Mouse (Mus musculus) lung, postnatal 4 days (tissue): ENCODE measurements around the gene Rad51d.
"Not testable (repeated sequence)": the region's sequence is repeated elsewhere in the genome, so short reads cannot be mapped to it uniquely, and the experiment has no call there.

Experiments used
- DNase-seq, 2 experiments: peaks; one replicate each; pipeline ENCODE4 v3.0.0; 2021

Gene Rad51d

DNA sequence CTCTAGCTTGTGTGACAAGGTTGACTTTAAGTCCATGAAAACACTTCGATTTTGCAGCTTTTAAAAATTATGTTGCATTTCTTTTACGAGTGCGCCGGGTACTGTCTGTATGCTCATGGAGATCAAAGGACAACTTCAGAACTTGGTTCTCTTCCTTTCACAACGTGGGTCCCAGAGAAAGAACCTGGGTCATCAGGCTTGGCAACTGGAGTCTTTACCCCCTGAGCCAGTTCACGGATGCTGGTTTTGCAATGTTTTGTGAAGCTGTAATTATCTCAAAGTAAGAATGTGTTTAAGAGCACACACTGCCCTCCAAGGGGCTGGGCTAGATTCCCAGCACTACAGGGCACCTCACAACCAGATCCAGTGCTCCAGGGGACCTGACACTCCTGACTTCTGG, 36.3 kb downstream of the Rad51d start:
- no peak for DNase-seq

- no peak for DNase-seq
Measured at GRCm38 (mm10) chr11:82852958-82853357, 37.5 kb downstream of the Rad51d start.

DNA sequence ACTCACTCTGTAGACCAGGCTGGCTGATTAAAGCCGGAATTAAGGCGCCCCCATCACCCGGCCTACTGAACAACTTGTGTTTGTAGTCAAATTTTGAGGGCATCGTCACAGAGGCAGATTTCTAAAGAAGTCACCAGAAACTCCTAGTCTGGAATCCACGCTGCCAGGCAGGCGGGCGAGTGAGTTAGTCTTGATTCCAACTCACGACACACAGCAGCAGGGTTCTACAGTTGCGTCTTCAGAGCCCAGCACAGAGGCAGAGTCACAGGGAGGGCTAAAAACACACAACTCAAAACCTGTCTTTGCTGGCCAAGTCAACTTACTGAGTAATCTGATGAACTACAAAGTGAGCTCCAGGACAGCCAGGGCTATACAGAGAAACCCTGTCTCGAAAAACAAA, 37.9 kb downstream of the Rad51d start:
- no peak for DNase-seq

DNA sequence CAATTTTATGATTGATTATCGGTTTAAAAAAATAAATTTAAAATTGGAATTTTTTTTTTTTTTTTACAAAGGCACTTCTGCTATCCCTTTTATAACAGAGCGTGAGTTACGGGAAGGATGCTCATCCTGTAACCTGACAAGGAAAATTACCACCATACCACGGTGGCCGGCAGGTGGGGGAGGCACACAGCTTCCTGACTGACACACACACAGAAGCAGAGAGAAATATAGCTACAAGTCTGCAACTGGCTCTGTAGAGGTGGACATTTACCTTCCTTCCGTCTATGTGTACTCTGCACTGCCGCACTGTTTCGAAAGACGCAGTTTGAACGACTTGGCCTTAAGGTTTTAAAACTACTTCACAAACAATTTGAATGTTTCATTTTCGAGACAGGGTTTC, 38.3 kb downstream of the Rad51d start:
- no peak for DNase-seq

GRCm38 (mm10) chr11:82850259-82850658, 40.2 kb downstream of the Rad51d start:
- DNase-seq = no peak

GRCm38 (mm10) chr11:82847571-82848000, 42.8 kb downstream of the Rad51d start:
- DNase-seq = no peak

GRCm38 (mm10) chr11:82846938-82847337, 43.5 kb downstream of the Rad51d start:
- DNase-seq = no peak

- no peak for DNase-seq
Measured at GRCm38 (mm10) chr11:82846079-82846436, 44.4 kb downstream of the Rad51d start.

DNA sequence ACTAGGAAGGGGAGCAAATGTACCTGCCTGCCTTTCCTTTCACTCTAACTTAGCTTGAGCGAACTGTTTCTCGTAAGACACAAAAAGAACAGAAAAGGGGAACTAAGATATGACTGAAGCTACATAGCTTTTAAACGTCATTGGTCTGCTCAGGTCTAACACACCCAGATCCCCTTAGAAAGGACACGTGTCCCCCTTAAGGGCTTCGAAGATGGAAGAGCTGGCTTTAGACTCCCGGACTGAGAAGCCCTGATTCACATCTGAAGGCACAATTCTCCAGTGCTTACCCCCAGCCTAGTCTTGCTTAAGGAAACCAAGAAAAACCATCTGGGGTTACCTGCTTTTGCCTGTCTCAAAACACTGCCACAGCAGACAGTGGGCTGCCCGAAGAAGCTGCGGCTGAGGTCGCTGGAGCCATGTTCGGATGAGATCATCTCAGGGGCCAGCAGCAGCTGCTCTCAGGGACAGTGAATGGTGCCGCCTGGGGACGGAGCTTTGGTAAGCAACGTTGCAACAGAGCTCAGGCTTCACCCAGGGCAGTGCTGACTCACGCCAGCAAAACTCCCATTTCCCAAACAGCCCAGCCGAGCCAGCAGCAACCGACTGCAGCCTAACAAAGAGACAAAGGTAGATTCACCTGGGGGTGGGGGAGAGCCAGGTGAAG, 44.9 kb downstream of the Rad51d start:
- peak; percentile 74 to 78 for DNase-seq

- no peak for DNase-seq
Measured at GRCm38 (mm10) chr11:82844771-82845414, 45.5 kb downstream of the Rad51d start.

DNA sequence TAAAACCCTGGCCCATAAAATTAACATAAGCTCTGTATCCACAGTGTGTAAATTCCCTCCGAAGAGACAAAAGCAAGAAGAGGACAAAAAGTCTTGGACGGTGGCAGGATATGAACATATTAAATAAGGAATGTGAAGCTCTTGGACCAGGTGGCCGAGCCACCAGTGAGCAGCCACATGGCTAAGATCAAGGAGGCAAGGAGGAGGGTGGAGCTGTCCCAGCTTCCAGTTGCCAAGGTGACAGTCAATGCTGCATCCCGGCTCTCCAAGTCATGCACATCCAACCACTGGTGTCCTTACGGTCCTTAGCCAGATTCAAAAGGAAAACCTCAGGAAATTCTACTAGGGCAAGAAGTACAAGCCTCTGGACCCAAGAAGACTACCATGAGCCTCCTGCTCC, 51.9 kb downstream of the Rad51d start:
- no peak for DNase-seq

- DNase-seq = no peak
Measured at GRCm38 (mm10) chr11:82837848-82838247, 52.6 kb downstream of the Rad51d start.

DNA sequence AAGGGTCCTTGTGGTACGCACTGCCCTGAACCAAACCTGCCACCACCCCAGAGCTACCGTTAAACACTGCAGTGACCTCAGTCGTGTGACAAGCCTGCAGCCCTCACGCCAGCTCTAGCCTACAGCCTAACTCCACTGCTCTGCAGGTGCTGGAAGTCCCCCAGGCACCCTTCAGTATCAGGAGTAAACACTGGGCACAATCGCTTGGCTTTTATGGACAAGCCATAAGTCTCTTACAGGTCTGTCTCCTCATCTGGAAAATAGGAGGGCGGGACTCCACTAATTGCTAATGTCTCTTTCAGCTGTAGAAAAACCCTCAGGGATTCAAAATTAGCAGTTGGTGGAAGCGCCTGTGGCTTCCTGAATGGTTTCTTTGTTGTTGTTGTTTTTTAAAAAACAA, 53.2 kb downstream of the Rad51d start:
- no peak for DNase-seq

- DNase-seq = no peak
Measured at GRCm38 (mm10) chr11:82835616-82836432, 54.6 kb downstream of the Rad51d start.

GRCm38 (mm10) chr11:82834359-82834758, 56.1 kb downstream of the Rad51d start:
- not testable (repeated sequence) for DNase-seq

GRCm38 (mm10) chr11:82833929-82834328, 56.5 kb downstream of the Rad51d start:
- no peak for DNase-seq

DNA sequence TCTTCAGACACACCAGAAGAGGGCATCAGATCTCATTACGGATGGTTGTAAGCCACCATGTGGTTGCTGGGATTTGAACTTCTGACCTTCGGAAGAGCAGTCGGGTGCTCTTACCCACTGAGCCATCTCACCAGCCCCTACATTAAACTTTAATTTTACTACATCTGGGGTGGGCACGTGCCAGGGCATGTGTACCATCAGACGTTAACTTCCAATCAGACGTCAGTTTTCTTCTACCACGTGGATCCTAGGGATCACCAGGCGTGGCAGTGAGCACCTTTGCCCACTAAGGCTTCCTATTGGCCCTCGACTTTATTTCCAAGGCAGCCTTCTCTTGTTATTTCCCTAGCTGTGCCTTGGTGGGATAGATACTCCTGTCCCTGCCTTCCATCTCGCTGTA, 58.0 kb downstream of the Rad51d start:
- not testable (repeated sequence) for DNase-seq

GRCm38 (mm10) chr11:82831008-82831893, 59.2 kb downstream of the Rad51d start:
- no peak for DNase-seq

DNA sequence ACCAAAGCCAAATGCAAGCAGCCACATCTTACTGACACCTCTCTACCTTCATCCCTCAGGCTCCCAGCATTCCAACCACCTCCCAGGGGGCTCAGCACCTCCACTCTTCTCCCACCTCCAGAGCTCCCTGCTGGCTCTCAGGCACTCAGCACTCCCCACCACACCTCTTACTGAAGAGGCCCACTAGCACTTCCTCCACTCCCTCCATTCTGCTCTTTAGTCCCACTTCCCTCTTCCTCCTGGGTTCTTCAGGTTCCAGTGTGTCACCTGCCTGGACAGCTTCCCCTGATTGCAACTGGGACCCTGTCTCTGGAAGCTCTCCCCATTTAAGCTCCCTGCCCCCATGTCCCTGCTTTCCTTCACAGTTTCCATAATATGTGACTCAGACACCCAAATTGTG, 63.6 kb downstream of the Rad51d start:
- no peak for DNase-seq
